Mouse (Mus musculus) C2C12 (cell line): ENCODE measurements around the gene Tmem52.

Experiments used
- CEBPB ChIP-seq: IDR thresholded peaks from one replicate; pipeline ENCODE4 v1.6.1; 2011; ENCODE audit warnings: low read depth, mild to moderate bottlenecking, control low read depth, moderate library complexity
- CTCF ChIP-seq: IDR thresholded peaks from one replicate; pipeline ENCODE4 v1.5.1; 2011; ENCODE audit not compliant: control insufficient read depth, insufficient read depth, insufficient read length
- FOSL1 ChIP-seq: IDR thresholded peaks from one replicate; pipeline ENCODE4 v1.8.0; 2011; ENCODE audit warnings: mild to moderate bottlenecking, low read length; ENCODE audit not compliant: poor library complexity, insufficient read depth, severe bottlenecking
- MAX ChIP-seq: IDR thresholded peaks from one replicate; pipeline ENCODE4 v1.6.1; 2011; ENCODE audit warnings: mild to moderate bottlenecking, control low read depth
- MYOG ChIP-seq: IDR thresholded peaks from one replicate; pipeline ENCODE4 v1.6.1; 2011; ENCODE audit not compliant: control insufficient read depth, insufficient read length; ENCODE audit errors: extremely low read depth
- USF1 ChIP-seq: IDR thresholded peaks from one replicate; pipeline ENCODE4 v1.6.1; 2011; ENCODE audit warnings: low read depth, mild to moderate bottlenecking, control low read depth, moderate library complexity

- no peak for TF ChIP-seq CTCF
- TF ChIP-seq MYOG, result no peak
- TF ChIP-seq USF1, result no peak
- no peak for TF ChIP-seq MAX
- no peak for TF ChIP-seq CEBPB
- TF ChIP-seq FOSL1, result no peak
Measured at GRCm38 (mm10) chr4:155464061-155464460, 4.9 kb upstream of the Tmem52 start.
